Mouse (Mus musculus) C2C12 (cell line): ENCODE data around the gene Tmem168. TPM values are rescaled to one million over a fixed set of nuclear protein-coding genes. Genes with fewer than 3 reads are reported as not detected.

Source experiments
- H3K27me3 ChIP-seq: one replicate; pipeline ENCODE4 v1.6.1; 2011; ENCODE audit not compliant: control insufficient read depth, insufficient read depth, insufficient read length
- H3K36me3 ChIP-seq: one replicate; pipeline ENCODE4 v1.6.1; 2011; ENCODE audit not compliant: control insufficient read depth, insufficient read depth
- H3K4me3 ChIP-seq: one replicate; pipeline ENCODE4 v1.5.1; 2011; ENCODE audit warnings: mild to moderate bottlenecking, control low read depth; ENCODE audit not compliant: poor library complexity, insufficient read depth, severe bottlenecking
- H3K79me2 ChIP-seq: one replicate; pipeline ENCODE4 v1.6.1; 2011; ENCODE audit not compliant: control insufficient read depth, insufficient read depth
- H3K79me3 ChIP-seq: one replicate; pipeline ENCODE4 v1.6.1; 2011; ENCODE audit warnings: low read depth, control low read depth
- H3ac ChIP-seq: one replicate; pipeline ENCODE3; 2011; ENCODE audit warnings: low read depth; ENCODE audit not compliant: control insufficient read depth, insufficient read length
- CEBPB ChIP-seq: IDR thresholded peaks from one replicate; pipeline ENCODE4 v1.6.1; 2011; ENCODE audit warnings: low read depth, mild to moderate bottlenecking, control low read depth, moderate library complexity
- CTCF ChIP-seq: IDR thresholded peaks from one replicate; pipeline ENCODE4 v1.5.1; 2011; ENCODE audit not compliant: control insufficient read depth, insufficient read depth, insufficient read length
- FOSL1 ChIP-seq: IDR thresholded peaks from one replicate; pipeline ENCODE4 v1.8.0; 2011; ENCODE audit warnings: mild to moderate bottlenecking, low read length; ENCODE audit not compliant: poor library complexity, insufficient read depth, severe bottlenecking
- MAX ChIP-seq: IDR thresholded peaks from one replicate; pipeline ENCODE4 v1.6.1; 2011; ENCODE audit warnings: mild to moderate bottlenecking, control low read depth
- MYOD1 ChIP-seq: IDR thresholded peaks from one replicate; pipeline ENCODE4 v1.6.1; 2011; ENCODE audit warnings: low read depth; ENCODE audit not compliant: control insufficient read depth, insufficient read length
- MYOG ChIP-seq: IDR thresholded peaks from one replicate; pipeline ENCODE4 v1.6.1; 2011; ENCODE audit not compliant: control insufficient read depth, insufficient read length; ENCODE audit errors: extremely low read depth
- USF1 ChIP-seq: IDR thresholded peaks from one replicate; pipeline ENCODE4 v1.6.1; 2011; ENCODE audit warnings: low read depth, mild to moderate bottlenecking, control low read depth, moderate library complexity
- polyA plus RNA-seq: library from polyadenylated mRNA; unstranded; fragments of >200 nt; fragmentation: generic; extraction: Trizol; gene quantifications from one replicate; pipeline ENCODE4 v1.2.1, GENCODE M21; 2012; ENCODE audit warnings: missing spikeins

The Tmem168 gene
- polyA plus RNA-seq, 1 experiment, result 6.6 TPM

- Histone ChIP-seq H3K27me3 (no peaks in the 10 kb centered on the region), H3ac (no peak overlapping the region), H3K79me3 (peaks cover 20% of the 10 kb centered on the region), H3K4me3 (no peak overlapping the region), H3K36me3 (peaks cover 6% of the 10 kb centered on the region), H3K79me2 (peaks cover 30% of the 10 kb centered on the region)
- no peak for TF ChIP-seq MYOG
These were observed 1.6 kb upstream of the Tmem168 start for GRCm38 (mm10) chr6:13609353-13610140.

GRCm38 (mm10) chr6:13606921-13607620 is 829 bp downstream of the Tmem168 start:
- no peaks in the 10 kb centered on the region for H3K27me3 ChIP-seq
- H3K4me3 ChIP-seq, result peak overlapping the region; percentile 49
- H3K79me2 ChIP-seq, result peaks cover 47% of the 10 kb centered on the region
- peak overlapping the region; percentile 85 for H3ac ChIP-seq
- peaks cover 32% of the 10 kb centered on the region for H3K79me3 ChIP-seq
- TF ChIP-seq MAX, result no peak
- no peak for TF ChIP-seq FOSL1
- TF ChIP-seq CTCF, result no peak
- no peak for TF ChIP-seq USF1
- TF ChIP-seq MYOG, result no peak
- no peak for TF ChIP-seq MYOD1
- TF ChIP-seq CEBPB, result no peak
- H3K36me3 ChIP-seq, result peaks cover 16% of the 10 kb centered on the region

- peaks cover 54% of the 10 kb centered on the region for H3K79me2 ChIP-seq
- peak overlapping the region; percentile 49 for H3K4me3 ChIP-seq
- no peak overlapping the region for H3ac ChIP-seq
- H3K27me3 ChIP-seq, result no peaks in the 10 kb centered on the region
- TF ChIP-seq CEBPB (no peak), MYOG (no peak), CTCF (no peak), USF1 (no peak), MAX (no peak), MYOD1 (no peak), FOSL1 (no peak)
- H3K36me3 ChIP-seq, result peaks cover 23% of the 10 kb centered on the region
- peaks cover 37% of the 10 kb centered on the region for H3K79me3 ChIP-seq
These were observed 1.5 kb downstream of the Tmem168 start for GRCm38 (mm10) chr6:13606394-13606793.

GRCm38 (mm10) chr6:13603134-13603533 is 4.8 kb downstream of the Tmem168 start:
- TF ChIP-seq CEBPB, result no peak
- TF ChIP-seq MYOG, result no peak
- no peak for TF ChIP-seq FOSL1
- no peak for TF ChIP-seq MYOD1
- TF ChIP-seq CTCF, result no peak
- no peak for TF ChIP-seq USF1

GRCm38 (mm10) chr6:13601587-13601986 is 6.3 kb downstream of the Tmem168 start:
- H3K79me3 ChIP-seq, result peaks cover 61% of the 10 kb centered on the region
- no peak overlapping the region for H3K4me3 ChIP-seq
- peaks cover 27% of the 10 kb centered on the region for H3K36me3 ChIP-seq
- TF ChIP-seq CTCF (no peak), CEBPB (no peak), MAX (no peak), MYOG (no peak), FOSL1 (no peak), MYOD1 (no peak), USF1 (no peak)
- H3ac ChIP-seq, result no peak overlapping the region
- H3K79me2 ChIP-seq, result peaks cover 87% of the 10 kb centered on the region
- no peaks in the 10 kb centered on the region for H3K27me3 ChIP-seq

More at GRCm38 (mm10) chr6:13603134-13603533, 4.8 kb downstream of the Tmem168 start:
- Histone ChIP-seq H3K79me2 (peaks cover 81% of the 10 kb centered on the region), H3K36me3 (peaks cover 27% of the 10 kb centered on the region), H3ac (no peak overlapping the region), H3K79me3 (peaks cover 56% of the 10 kb centered on the region), H3K27me3 (no peaks in the 10 kb centered on the region), H3K4me3 (no peak overlapping the region)

GRCm38 (mm10) chr6:13598239-13598923 is 9.5 kb downstream of the Tmem168 start:
- no peak for TF ChIP-seq MYOG
- no peak for TF ChIP-seq USF1
- no peak for TF ChIP-seq MAX
- TF ChIP-seq MYOD1, result no peak
- no peak for TF ChIP-seq CTCF
- no peak for TF ChIP-seq FOSL1
- no peak for TF ChIP-seq CEBPB
- Histone ChIP-seq H3K36me3 (peaks cover 40% of the 10 kb centered on the region), H3K79me3 (peaks cover 44% of the 10 kb centered on the region), H3K4me3 (no peak overlapping the region), H3ac (no peak overlapping the region), H3K27me3 (no peaks in the 10 kb centered on the region), H3K79me2 (peaks cover 80% of the 10 kb centered on the region)
